8 mouse cellular contexts compared by ENCODE assay signal in the genomic region with DNA sequence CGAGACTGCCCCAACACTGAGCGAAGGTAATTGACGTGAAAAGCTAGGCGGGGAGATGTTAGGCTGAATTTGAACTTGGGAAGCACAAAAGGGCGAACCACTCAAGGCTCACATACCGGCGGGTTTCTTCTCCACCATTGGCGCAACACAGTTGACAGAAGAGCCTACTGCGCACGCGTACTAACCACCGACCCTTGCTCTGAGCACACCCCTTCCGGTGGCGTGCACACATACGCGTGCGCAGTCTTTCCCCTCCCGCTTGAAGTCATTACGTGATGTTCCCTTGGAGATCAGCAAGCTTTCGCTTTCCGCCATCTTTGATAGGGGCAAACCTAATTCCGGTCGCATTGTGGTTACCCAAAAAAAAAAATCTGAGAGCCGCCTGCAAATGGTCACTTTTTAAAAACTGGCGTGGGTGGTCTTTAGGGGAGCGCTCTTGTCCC. TPM values are rescaled to one million over a fixed set of nuclear protein-coding genes. Genes with fewer than 3 reads are reported as not detected.
DNase-seq lines count a peak whose midpoint lies in the region; ATAC-seq lines count a peak whose summit lies in the region.

A gene (plus strand): TSS at position 325 of the 443 bp plus-strand sequence.

- H3K9ac ChIP-seq in hindbrain, embryonic 15.5 days: peak within 1 kb of the TSS; percentile 89

- H3K27me3 ChIP-seq in hindbrain, embryonic 15.5 days: no peaks in the 10 kb centered on the region

- peak; percentile 93 for ATAC-seq in hindbrain, embryonic 15.5 days (ENCODE audit: low FRiP score, low read depth)

- H3K4me2 ChIP-seq in hindbrain, embryonic 15.5 days: peak within 1 kb of the TSS; percentile 92

- H3K9me3 ChIP-seq in hindbrain, embryonic 15.5 days: no peaks in the 10 kb centered on the region

- peaks cover 33% of the 10 kb centered on the region for H3K36me3 ChIP-seq in hindbrain, embryonic 15.5 days

- H3K4me3 ChIP-seq in hindbrain, embryonic 15.5 days: peak within 1 kb of the TSS; percentile 81

- under 1% methylated on average over 26 of the region's 26 CpGs for WGBS in hindbrain, embryonic 15.5 days

- H3K27ac ChIP-seq in hindbrain, embryonic 15.5 days (replicated peaks): peak within 1 kb of the TSS; percentile 95

- peak; percentile 97 for DNase-seq in T-cell, adult 2 months (ENCODE audit: low spot score)
- peak; percentile 95 to 96 for DNase-seq in cerebellum, postnatal 36 days
- peak; percentile 93 to 98 for DNase-seq in frontal cortex, postnatal 36 days (ENCODE audit: low spot score in 2 of 2)
- DNase-seq in left cerebral cortex, adult 11 months (ENCODE audit: low spot score): peak; percentile 97
- DNase-seq in lung, postnatal 4 days: peak; percentile 96 to 98
- peak; percentile 99 for DNase-seq in retina, postnatal 7 days (ENCODE audit: low read depth, low spot score)
- DNase-seq in urinary bladder, postnatal 14 days (ENCODE audit: low spot score): peak; percentile 97

- peaks cover 23% of the 10 kb centered on the region for H3K4me1 ChIP-seq in hindbrain, embryonic 15.5 days (replicated peaks)

RNA-seq across cellular contexts. Expression of the gene that starts here (rescaled TPM):
- 37.7 and 39.1 TPM in 2 replicates for polyA plus RNA-seq in hindbrain, embryonic 15.5 days (2015; fragmentation: Nextera tagmentation; extraction: Ambion mirVana)

Comparison
In these comparisons a context has a peak if more than half of its experiments do, and no peak if none do; other contexts are left out.
1. Peak in every context shown above with its lines: DNase-seq, ATAC-seq, H3K4me3 ChIP-seq and H3K27ac ChIP-seq.